Mouse (Mus musculus) testis, adult 2 months (tissue): ENCODE results near the gene Apex1. TPM values are rescaled to one million over a fixed set of nuclear protein-coding genes. Genes with fewer than 3 reads are reported as not detected.
"Not testable (repeated sequence)": the region's sequence is repeated elsewhere in the genome, so short reads cannot be mapped to it uniquely, and the experiment has no call there.

Source experiments
- H3K27ac ChIP-seq: fragments of 200-500 bp; 2 replicates; pipeline ENCODE4 v1.5.1; 2012; ENCODE audit warnings: low read depth, low read length; ENCODE audit not compliant: control insufficient read depth, insufficient read depth
- H3K27me3 ChIP-seq: fragments of 200-500 bp; 2 replicates; pipeline ENCODE4 v1.6.1; 2012; ENCODE audit warnings: mild to moderate bottlenecking, low read length, moderate library complexity; ENCODE audit not compliant: control insufficient read depth, insufficient read depth
- H3K36me3 ChIP-seq: fragments of 200-500 bp; 2 replicates; pipeline ENCODE4 v1.6.1; 2012; ENCODE audit warnings: mild to moderate bottlenecking, low read length; ENCODE audit not compliant: control insufficient read depth, insufficient read depth
- H3K4me1 ChIP-seq: fragments of 200-500 bp; 2 replicates; pipeline ENCODE4 v1.6.1; 2012; ENCODE audit warnings: low read length; ENCODE audit not compliant: control insufficient read depth, insufficient read depth
- H3K4me3 ChIP-seq: fragments of 200-500 bp; 2 replicates; pipeline ENCODE4 v1.5.1; 2012; ENCODE audit warnings: low read depth, mild to moderate bottlenecking, low read length, moderate library complexity, mixed read lengths; ENCODE audit not compliant: control insufficient read depth
- CTCF ChIP-seq: fragments of 200-500 bp; IDR thresholded peaks from 2 replicates; pipeline ENCODE4 v1.5.1; 2012; ENCODE audit warnings: low read depth, mild to moderate bottlenecking, inconsistent platforms, low read length, moderate library complexity; ENCODE audit not compliant: control insufficient read depth, insufficient read depth, insufficient replicate concordance
- POLR2A ChIP-seq: fragments of 200-500 bp; IDR thresholded peaks from 2 replicates; pipeline ENCODE4 v1.6.1; 2012; ENCODE audit warnings: low read depth, mild to moderate bottlenecking, inconsistent platforms, low read length, moderate library complexity; ENCODE audit not compliant: control insufficient read depth
- polyA plus RNA-seq: library from polyadenylated mRNA; depleted of rRNA; stranded (reverse); fragments of >200 nt; gene quantifications from 2 replicates; pipeline ENCODE4 v1.2.3, GENCODE M21; 2012; rRNA removed

The Apex1 gene
- polyA plus RNA-seq, 1 experiment: 33.9 TPM

DNA sequence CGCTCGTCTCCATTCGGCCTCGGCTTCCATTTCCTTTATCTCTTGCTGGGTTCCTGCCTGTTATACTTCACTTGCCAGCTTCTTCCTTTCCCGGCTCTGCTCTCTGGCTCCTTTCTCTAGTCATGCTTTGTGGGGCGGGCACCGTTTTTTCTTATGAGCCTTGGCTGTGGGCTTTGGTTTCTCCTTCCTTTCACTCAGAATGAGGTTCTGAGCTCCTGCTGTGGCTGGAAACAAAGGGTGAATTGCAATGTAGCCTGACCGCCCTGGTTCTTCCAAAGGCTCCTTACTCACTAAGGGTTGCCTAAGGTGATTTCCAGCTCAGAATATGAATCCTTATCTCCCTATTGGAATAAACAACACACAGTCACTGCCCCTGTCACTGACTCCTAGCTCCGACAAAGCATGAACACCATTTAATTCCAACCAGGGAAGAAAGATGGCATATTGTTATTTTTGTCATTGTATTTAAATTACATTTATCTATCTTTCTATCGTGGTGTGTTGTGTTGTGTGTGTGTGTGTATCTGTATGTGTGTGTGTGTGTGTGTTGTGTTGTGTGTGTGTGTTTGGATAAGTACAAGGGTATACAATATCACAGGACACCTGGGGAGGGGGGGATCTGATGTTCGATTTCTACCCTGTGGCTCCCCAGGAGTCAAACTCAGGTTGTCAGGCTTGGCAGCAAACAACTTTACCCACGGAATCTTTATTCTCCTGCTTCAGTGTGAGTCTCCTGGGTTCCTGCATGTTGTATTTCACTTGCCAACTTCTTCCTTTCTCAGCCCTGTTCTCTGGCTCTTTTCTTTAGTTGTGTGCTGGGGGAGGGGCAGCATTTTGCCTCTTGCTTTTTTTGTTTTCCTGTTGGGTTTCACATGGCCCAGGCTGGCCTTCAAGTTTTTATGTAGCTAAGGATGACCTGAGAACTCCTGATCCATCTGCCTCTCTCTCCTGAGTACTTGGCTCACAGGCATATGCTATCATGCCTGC lies 45.1 kb downstream of the Apex1 start:
- no peak overlapping the region for H3K27ac ChIP-seq
- TF ChIP-seq POLR2A (no peak), CTCF (no peak)
- no peak overlapping the region for H3K4me3 ChIP-seq
- no peaks in the 10 kb centered on the region for H3K4me1 ChIP-seq
- no peaks in the 10 kb centered on the region for H3K36me3 ChIP-seq
- H3K27me3 ChIP-seq: no peaks in the 10 kb centered on the region

DNA sequence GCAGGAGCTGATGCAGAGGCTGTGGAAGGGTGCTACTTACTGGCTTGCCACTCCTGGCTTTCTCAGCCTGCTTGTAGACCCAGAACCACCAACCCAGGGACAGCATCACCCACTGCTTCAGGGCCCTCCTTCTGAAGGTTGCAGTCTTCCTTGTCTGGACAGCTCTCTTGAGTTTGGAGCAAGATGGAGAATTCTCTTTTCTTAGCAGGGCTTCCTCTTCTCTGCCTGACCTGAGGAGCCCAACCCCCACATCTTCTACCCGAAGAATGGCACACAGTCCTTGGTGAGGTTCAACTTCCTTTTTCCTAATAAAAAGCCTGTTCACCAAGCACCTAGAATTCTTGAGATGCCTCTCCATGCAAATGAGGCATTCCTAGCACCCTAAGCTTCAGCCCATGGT lies 46.1 kb downstream of the Apex1 start:
- H3K4me1 ChIP-seq: no peaks in the 10 kb centered on the region
- TF ChIP-seq POLR2A: no peak
- no peak for TF ChIP-seq CTCF
- H3K36me3 ChIP-seq: no peaks in the 10 kb centered on the region
- H3K27ac ChIP-seq: no peak overlapping the region
- H3K27me3 ChIP-seq: no peaks in the 10 kb centered on the region
- H3K4me3 ChIP-seq: no peak overlapping the region

DNA sequence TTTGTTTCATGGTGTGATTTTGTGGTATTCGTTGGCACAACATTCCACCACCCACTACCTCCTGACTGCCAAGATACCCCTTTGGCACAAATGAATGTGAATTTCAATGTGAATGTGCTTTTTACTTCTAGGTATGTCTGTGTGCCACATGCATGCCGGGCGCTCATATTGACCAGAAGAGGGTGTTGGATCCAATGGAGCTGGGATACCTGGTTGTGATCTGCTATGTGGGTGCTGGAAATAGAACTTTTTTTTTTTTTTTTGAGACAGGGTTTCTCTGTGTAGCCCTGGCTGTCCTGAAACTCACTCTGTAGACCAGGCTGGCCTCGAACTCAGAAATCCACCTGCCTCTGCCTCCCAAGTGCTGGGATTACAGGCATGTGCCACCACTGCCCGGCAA lies 48.3 kb downstream of the Apex1 start:
- H3K4me1 ChIP-seq, H3K36me3 ChIP-seq, H3K27ac ChIP-seq, H3K4me3 ChIP-seq, H3K27me3 ChIP-seq: not testable (repeated sequence)

DNA sequence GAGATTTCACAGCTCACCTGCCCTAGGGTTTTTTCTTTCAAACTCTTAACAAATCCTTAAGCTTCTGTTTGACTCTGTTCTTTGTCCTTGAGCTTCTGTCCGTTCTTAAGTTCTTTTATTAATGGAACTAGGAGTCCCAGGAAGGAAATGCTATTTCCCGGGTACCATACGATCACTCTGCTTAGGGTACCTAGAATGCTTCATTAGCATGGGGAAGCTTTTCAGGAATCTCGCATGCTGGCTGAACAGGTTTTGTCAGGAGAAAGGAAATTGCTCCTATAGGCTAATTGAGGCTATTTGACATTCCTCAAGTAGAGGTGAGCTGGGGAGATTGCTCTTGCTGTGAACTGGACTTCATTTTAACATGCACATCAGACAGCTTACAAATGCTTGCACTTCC lies 48.9 kb downstream of the Apex1 start:
- Histone ChIP-seq H3K4me1 (peaks cover 5% of the 10 kb centered on the region), H3K27me3 (no peaks in the 10 kb centered on the region), H3K36me3 (no peaks in the 10 kb centered on the region), H3K4me3 (no peak overlapping the region), H3K27ac (no peak overlapping the region)
- TF ChIP-seq POLR2A (no peak), CTCF (no peak)

DNA sequence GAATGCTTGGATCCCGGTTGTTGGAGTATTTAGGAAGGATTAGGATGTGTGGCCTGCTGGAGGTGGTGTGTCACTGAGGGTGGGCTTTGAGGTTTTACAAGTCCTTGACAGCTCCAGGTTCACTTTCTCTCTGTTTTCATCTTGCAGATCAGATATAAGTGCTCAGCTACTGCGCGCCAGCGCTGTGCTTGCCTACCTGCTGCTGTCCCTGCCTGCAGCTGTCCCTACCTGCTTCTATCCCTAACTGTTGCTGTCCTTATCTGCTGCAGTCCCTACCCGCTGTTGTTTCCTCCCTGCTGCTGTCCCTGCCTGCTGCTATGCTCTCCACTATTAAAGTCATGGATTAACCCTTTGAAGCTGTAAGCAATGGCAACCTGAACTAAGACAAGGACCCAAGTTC lies 50.2 kb downstream of the Apex1 start:
- no peak for TF ChIP-seq POLR2A
- TF ChIP-seq CTCF: no peak
- no peaks in the 10 kb centered on the region for H3K27me3 ChIP-seq

DNA sequence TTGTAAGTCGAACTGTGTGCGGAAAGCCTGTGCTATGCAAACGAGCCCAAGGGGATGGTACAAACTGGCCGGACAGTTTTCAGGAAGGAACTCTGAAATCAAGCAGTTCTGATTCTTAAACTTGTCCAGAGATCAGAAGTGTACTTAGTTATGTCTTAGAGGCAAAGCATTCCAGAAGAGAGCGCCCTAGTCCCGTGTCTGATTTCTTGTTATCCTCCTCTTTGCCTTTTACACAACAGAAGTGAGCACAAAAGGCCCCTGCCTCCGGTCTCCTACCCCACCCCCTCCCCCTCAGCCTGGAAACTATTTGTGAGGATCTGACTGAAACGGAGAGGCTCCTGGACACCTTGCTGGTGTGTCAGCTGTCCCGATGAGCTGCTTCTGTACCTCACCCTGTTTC lies 51.9 kb downstream of the Apex1 start:
- Histone ChIP-seq H3K27me3 (no peaks in the 10 kb centered on the region), H3K27ac (no peak overlapping the region), H3K4me1 (peaks cover 8% of the 10 kb centered on the region), H3K4me3 (no peak overlapping the region), H3K36me3 (no peaks in the 10 kb centered on the region)
- TF ChIP-seq POLR2A: no peak
- no peak for TF ChIP-seq CTCF

More for the DNA sequence above, 50.2 kb downstream of the Apex1 start:
- peaks cover 8% of the 10 kb centered on the region for H3K4me1 ChIP-seq
- no peak overlapping the region for H3K4me3 ChIP-seq
- H3K27ac ChIP-seq: no peak overlapping the region
- no peaks in the 10 kb centered on the region for H3K36me3 ChIP-seq

Other genes with a start within 250 kb of the Apex1 start
- gene Olfr747, start 231.8 kb upstream of the Apex1 start, polyA plus RNA-seq: not detected in 2 replicates
- not detected in 2 replicates for gene Olfr748, start 217.6 kb upstream of the Apex1 start, polyA plus RNA-seq
- gene Olfr749, start 179.9 kb upstream of the Apex1 start, polyA plus RNA-seq: not detected in 2 replicates
- gene Ttc5, start 139.4 kb upstream of the Apex1 start, polyA plus RNA-seq: 13.0 and 13.5 TPM in 2 replicates
- gene Ccnb1ip1, start 117.2 kb upstream of the Apex1 start, polyA plus RNA-seq: 7.0 and 7.5 TPM in 2 replicates
- gene Parp2, start 117.1 kb upstream of the Apex1 start, polyA plus RNA-seq: 10.6 and 13.9 TPM in 2 replicates
- gene Tep1, start 54.4 kb upstream of the Apex1 start, polyA plus RNA-seq: 9.3 and 12.6 TPM in 2 replicates
- gene Klhl33, start 27.5 kb upstream of the Apex1 start, polyA plus RNA-seq: 0.04 and 0.07 TPM in 2 replicates
- gene Osgep, start 75 bp upstream of the Apex1 start, polyA plus RNA-seq: 52.9 and 58.1 TPM in 2 replicates
- 35.1 and 48.1 TPM in 2 replicates for gene Pip4p1, start 5.9 kb downstream of the Apex1 start, polyA plus RNA-seq
- 5.6 and 5.8 TPM in 2 replicates for gene Pnp, start 6.1 kb downstream of the Apex1 start, polyA plus RNA-seq
- gene Gm49342, start 19.5 kb downstream of the Apex1 start, polyA plus RNA-seq: 4.8 and 5.5 TPM in 2 replicates
- 22.3 and 22.9 TPM in 2 replicates for gene Pnp2, start 31.0 kb downstream of the Apex1 start, polyA plus RNA-seq
- gene Rnase10, start 82.8 kb downstream of the Apex1 start, polyA plus RNA-seq: 2.7 and 3.7 TPM in 2 replicates
- gene Rnase9, start 116.9 kb downstream of the Apex1 start, polyA plus RNA-seq: 1.0 TPM in 1 of 2 replicates, not detected in the other
- gene Rnase11, start 125.2 kb downstream of the Apex1 start, polyA plus RNA-seq: 0.22 and 0.49 TPM in 2 replicates
- 17.3 TPM in 1 of 2 replicates, not detected in the other for gene Rnase12, start 132.7 kb downstream of the Apex1 start, polyA plus RNA-seq
- 0.54 and 0.77 TPM in 2 replicates for gene Olfr750, start 149.5 kb downstream of the Apex1 start, polyA plus RNA-seq
- 8.8 and 11.5 TPM in 2 replicates for gene Rnase4, start 166.1 kb downstream of the Apex1 start, polyA plus RNA-seq
- gene Ang, start 166.2 kb downstream of the Apex1 start, polyA plus RNA-seq: 0.89 and 1.5 TPM in 2 replicates
- 10.3 TPM in 1 of 2 replicates, not detected in the other for gene Eddm3b, start 189.5 kb downstream of the Apex1 start, polyA plus RNA-seq
- gene Rnase6, start 198.9 kb downstream of the Apex1 start, polyA plus RNA-seq: 0.63 and 0.93 TPM in 2 replicates
- gene Rnase1, start 221.8 kb downstream of the Apex1 start, polyA plus RNA-seq: 0.56 and 0.84 TPM in 2 replicates
- not detected in 2 replicates for gene Rnase2b, start 237.3 kb downstream of the Apex1 start, polyA plus RNA-seq